Mouse (Mus musculus) ZHBTc4 (cell line): ENCODE results near the gene Ankrd40.

Experiments used
- DNase-seq: peaks from one replicate; pipeline ENCODE4 v3.0.0-alpha.2; 2011; ENCODE audit warnings: low read depth, low spot score

Gene Ankrd40

DNA sequence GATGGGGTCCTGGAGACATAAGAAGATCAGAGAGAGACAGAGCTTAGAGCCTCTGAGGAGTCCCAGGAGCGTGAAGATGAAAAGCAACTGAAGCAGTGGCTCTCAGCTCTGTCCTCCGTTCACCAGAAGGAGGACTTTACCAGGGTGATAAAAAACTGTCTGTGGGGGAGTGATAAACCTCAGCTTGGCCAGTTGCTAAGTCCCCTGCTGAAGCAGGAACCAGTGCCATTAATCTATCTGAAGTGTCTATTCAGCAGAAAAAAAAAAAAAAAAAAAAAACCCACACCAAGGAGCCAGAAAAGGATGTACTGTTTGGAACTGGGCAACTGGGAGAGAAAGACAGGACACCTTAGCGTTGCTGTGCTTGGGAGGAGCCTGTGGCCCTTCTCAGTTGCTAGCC, 23.3 kb downstream of the Ankrd40 start:
- DNase-seq, result no peak

GRCm38 (mm10) chr11:94355521-94356217, 27.9 kb downstream of the Ankrd40 start:
- no peak for DNase-seq

- no peak for DNase-seq
These were observed 31.4 kb downstream of the Ankrd40 start for GRCm38 (mm10) chr11:94359168-94359567.

- no peak for DNase-seq
These were observed 33.5 kb downstream of the Ankrd40 start for GRCm38 (mm10) chr11:94361166-94361870.

GRCm38 (mm10) chr11:94362101-94362500, 34.3 kb downstream of the Ankrd40 start:
- no peak for DNase-seq

- DNase-seq, result no peak
These were observed 35.9 kb downstream of the Ankrd40 start for GRCm38 (mm10) chr11:94363690-94364089.

GRCm38 (mm10) chr11:94365340-94365739, 37.5 kb downstream of the Ankrd40 start:
- no peak for DNase-seq

DNA sequence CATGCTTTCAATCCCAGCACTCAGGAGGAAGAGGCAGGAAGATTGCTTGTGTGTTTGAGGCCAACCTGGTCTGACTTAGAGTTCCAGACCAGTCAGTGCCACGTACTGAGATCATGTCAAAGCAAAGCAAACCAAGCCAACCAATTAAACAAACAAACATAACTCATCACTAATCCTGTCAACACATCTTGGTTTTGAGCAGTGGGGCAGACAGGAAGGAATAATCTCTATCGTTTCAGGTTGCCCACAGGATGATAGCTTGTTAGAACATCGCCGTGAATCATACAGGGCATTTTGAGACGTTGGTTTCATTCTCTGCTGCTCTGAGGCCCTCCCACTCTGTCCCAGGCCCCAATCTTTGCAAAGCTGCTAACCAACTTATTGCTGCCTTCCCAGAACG, 42.2 kb downstream of the Ankrd40 start:
- DNase-seq, result no peak

GRCm38 (mm10) chr11:94370809-94371208, 43.0 kb downstream of the Ankrd40 start:
- peak; percentile 26 for DNase-seq

DNA sequence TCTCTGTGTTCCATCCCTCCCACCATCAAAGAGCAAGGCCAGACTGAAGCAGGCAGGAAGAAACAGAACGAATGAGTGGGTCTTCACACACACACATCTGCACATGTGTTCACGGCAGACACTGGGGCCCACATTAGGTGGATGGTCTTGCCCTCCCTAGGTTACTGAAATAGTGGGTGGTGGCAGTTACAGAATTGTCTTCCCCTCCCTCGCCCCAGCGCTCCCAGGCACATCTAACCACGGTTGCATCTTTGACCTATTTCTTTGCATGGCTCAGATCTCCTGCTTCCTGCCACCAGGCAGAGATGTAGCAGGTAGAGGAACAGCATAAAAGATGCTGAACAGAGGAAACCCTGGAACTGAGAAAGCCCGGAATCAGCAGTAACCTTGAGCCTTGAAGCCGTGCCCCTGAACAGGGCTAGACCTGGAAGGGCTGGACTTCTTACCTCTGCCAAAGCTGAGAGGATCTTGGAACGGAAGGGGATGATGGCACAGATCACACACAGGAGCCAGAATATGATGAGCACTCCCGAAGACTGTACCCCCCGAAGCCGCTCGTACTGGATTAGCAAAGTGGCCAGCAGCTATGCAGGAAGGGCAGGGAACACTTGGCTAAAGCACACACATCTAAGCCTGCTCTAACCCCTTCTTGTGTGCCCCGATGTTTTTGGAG, 46.6 kb downstream of the Ankrd40 start:
- no peak for DNase-seq

- DNase-seq, result no peak
These were observed 51.3 kb downstream of the Ankrd40 start for GRCm38 (mm10) chr11:94379061-94379460.

- no peak for DNase-seq
These were observed 51.9 kb downstream of the Ankrd40 start for GRCm38 (mm10) chr11:94379736-94380135.

GRCm38 (mm10) chr11:94385977-94386771, 58.4 kb downstream of the Ankrd40 start:
- no peak for DNase-seq

DNA sequence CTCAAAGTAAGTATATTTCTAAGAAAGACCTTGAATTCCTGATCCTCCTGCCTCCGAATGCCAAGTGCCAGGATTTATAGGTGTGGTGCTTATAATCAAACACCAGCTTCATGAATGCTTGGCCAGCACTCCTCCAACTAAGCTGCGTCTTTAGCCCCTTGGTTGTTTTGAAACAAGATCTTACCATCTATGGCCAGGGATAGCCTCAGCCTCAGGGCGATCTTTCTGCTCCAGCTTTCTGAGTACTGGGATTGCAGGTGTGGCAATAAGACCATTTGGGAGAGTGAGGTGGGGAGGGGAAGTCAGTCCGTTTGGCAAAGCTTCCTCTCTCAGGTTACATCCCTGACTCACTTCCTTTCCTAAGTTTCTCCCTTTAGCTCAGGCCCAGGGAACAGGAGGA, 60.0 kb downstream of the Ankrd40 start:
- no peak for DNase-seq

DNA sequence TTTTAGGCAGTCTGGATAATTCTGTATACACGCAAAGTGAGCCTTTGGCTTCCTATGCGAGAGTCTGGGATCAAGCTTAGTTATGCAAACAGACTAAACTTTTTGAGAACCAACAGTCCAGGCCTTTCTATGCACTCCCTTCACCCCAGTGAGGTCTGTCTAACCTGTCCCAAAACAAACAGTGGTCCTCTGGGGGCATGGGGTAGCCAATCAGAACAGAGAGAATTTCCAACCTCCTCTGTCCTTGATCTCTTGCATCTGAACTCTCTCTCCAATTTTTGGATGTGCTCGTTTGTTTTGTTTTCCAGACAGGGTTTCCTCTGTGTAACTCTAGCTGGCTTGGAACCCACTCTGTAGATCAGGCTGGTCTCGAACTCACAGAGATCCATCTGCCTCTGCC, 61.2 kb downstream of the Ankrd40 start:
- DNase-seq, result no peak

- no peak for DNase-seq
These were observed 62.1 kb downstream of the Ankrd40 start for GRCm38 (mm10) chr11:94389724-94390396.

- DNase-seq, result no peak
These were observed 63.0 kb downstream of the Ankrd40 start for GRCm38 (mm10) chr11:94390825-94391224.
